Mouse (Mus musculus) heart, embryonic 11.5 days (tissue): ENCODE data around the gene Sync. TPM values are rescaled to one million over a fixed set of nuclear protein-coding genes. Genes with fewer than 3 reads are reported as not detected.

ENCODE experiments used
- ATAC-seq: fragments of 200-750 bp; cut with Nextera tagmentation; replicated peaks from 2 replicates; pipeline ENCODE4 v1.8.0; 2017; ENCODE audit warnings: moderate library complexity; ENCODE audit not compliant: insufficient number of reproducible peaks, low FRiP score, low TSS enrichment
- H3K27ac ChIP-seq: fragments of 300-500 bp; sonication (generic); 2 replicates; pipeline ENCODE4 v1.5.1; 2014; ENCODE audit warnings: mild to moderate bottlenecking, low read depth, low read length
- H3K27me3 ChIP-seq: fragments of 300-500 bp; sonication (generic); 2 replicates; pipeline ENCODE4 v1.6.1; 2014; ENCODE audit warnings: mild to moderate bottlenecking, low read length, mixed read lengths; ENCODE audit not compliant: control insufficient read depth, insufficient read depth
- H3K36me3 ChIP-seq: fragments of 300-500 bp; sonication (generic); 2 replicates; pipeline ENCODE4 v1.6.1; 2014; ENCODE audit warnings: mild to moderate bottlenecking, low read length, moderate library complexity, mixed read lengths; ENCODE audit not compliant: control insufficient read depth, insufficient read depth
- H3K4me1 ChIP-seq: fragments of 300-500 bp; sonication (generic); 2 replicates; pipeline ENCODE4 v1.6.1; 2014; ENCODE audit warnings: low read length; ENCODE audit not compliant: control insufficient read depth, insufficient read depth
- H3K4me2 ChIP-seq: fragments of 300-500 bp; sonication (generic); 2 replicates; pipeline ENCODE4 v1.6.1; 2014; ENCODE audit warnings: mild to moderate bottlenecking, moderate library complexity
- H3K4me3 ChIP-seq: fragments of 300-500 bp; sonication (generic); 2 replicates; pipeline ENCODE4 v1.5.1; 2014; ENCODE audit warnings: low read depth, low read length
- H3K9ac ChIP-seq: fragments of 300-500 bp; sonication (generic); 2 replicates; pipeline ENCODE4 v1.6.1; 2014; ENCODE audit warnings: mild to moderate bottlenecking, low read depth, low read length, moderate library complexity
- H3K9me3 ChIP-seq: fragments of 300-500 bp; sonication (generic); replicated peaks from 2 replicates; pipeline ENCODE4 v1.6.1; 2016; ENCODE audit warnings: low read length; ENCODE audit not compliant: control insufficient read depth
- WGBS: fragments of 180-500 bp; shearing (Covaris S2); extraction: QIAGEN DNeasy Blood & Tissue Kit; methylation state at CpG from one replicate; pipeline ENCODE4 v1.1.7; 2014; ENCODE audit not compliant: insufficient replicate concordance; 5-methylcytosine and 5-hydroxymethylcytosine counted together
- polyA plus RNA-seq: library from polyadenylated mRNA; unstranded; fragments of >200 nt; fragmentation: Nextera tagmentation; extraction: Ambion mirVana; gene quantifications from 2 replicates; pipeline ENCODE4 v1.2.1, GENCODE M21; 2014

Gene Sync
- polyA plus RNA-seq: 0.56 and 1.2 TPM in 2 replicates

- Histone ChIP-seq H3K36me3 (no peaks in the 10 kb centered on the region), H3K27me3 (peaks cover 14% of the 10 kb centered on the region), H3K4me1 (peaks cover 9% of the 10 kb centered on the region), H3K4me3 (peak within 1 kb of the TSS; percentile 52), H3K4me2 (peak within 1 kb of the TSS; percentile 96), H3K9ac (peak within 1 kb of the TSS; percentile 61), H3K27ac (no peak within 1 kb of the TSS), H3K9me3 (no peaks in the 10 kb centered on the region)
- WGBS: under 1% methylated on average over 46 of the region's 53 CpGs
- peak; percentile 24; the same call in 1 of the 2 replicates for ATAC-seq
Measured at GRCm38 (mm10) chr4:129287472-129287981, at the start of gene Sync. Gene Sync, plus strand, starts transcription at chr4:129287617.

- Histone ChIP-seq H3K9me3 (no peaks in the 10 kb centered on the region), H3K4me1 (peaks cover 20% of the 10 kb centered on the region), H3K36me3 (no peaks in the 10 kb centered on the region), H3K9ac (peak overlapping the region; percentile 16; the same call in 1 of the 2 replicates), H3K4me3 (peak overlapping the region; percentile 70), H3K27me3 (peaks cover 76% of the 10 kb centered on the region), H3K4me2 (peak overlapping the region; percentile 98), H3K27ac (no peak overlapping the region)
- WGBS: 7% methylated on average over 21 of the region's 21 CpGs
- no peak for ATAC-seq
Measured at GRCm38 (mm10) chr4:129237843-129238441, 49.5 kb upstream of the Sync start.

- H3K4me3 ChIP-seq: peak overlapping the region; percentile 70
- no peaks in the 10 kb centered on the region for H3K36me3 ChIP-seq
- H3K9ac ChIP-seq: peak overlapping the region; percentile 67
- H3K27ac ChIP-seq: no peak overlapping the region
- H3K4me2 ChIP-seq: peak overlapping the region; percentile 98
- peaks cover 20% of the 10 kb centered on the region for H3K4me1 ChIP-seq
- no peaks in the 10 kb centered on the region for H3K9me3 ChIP-seq
- no peak; the same call in 1 of the 2 replicates for ATAC-seq
- 1% methylated on average over 23 of the region's 23 CpGs for WGBS
- peaks cover 72% of the 10 kb centered on the region for H3K27me3 ChIP-seq
Measured at GRCm38 (mm10) chr4:129238579-129239016, 48.8 kb upstream of the Sync start.

- H3K27me3 ChIP-seq: peaks cover 75% of the 10 kb centered on the region
- peak overlapping the region; percentile 70 for H3K4me3 ChIP-seq
- 0% methylated on average over 19 of the region's 29 CpGs for WGBS
- H3K4me2 ChIP-seq: peak overlapping the region; percentile 98
- peaks cover 20% of the 10 kb centered on the region for H3K4me1 ChIP-seq
- H3K36me3 ChIP-seq: no peaks in the 10 kb centered on the region
- peak; percentile 82 for ATAC-seq
- H3K9me3 ChIP-seq: no peaks in the 10 kb centered on the region
- peak overlapping the region; percentile 67 for H3K9ac ChIP-seq
- no peak overlapping the region for H3K27ac ChIP-seq
Measured at GRCm38 (mm10) chr4:129239075-129239474, 48.3 kb upstream of the Sync start.

- Histone ChIP-seq H3K9me3 (no peaks in the 10 kb centered on the region), H3K4me1 (peaks cover 10% of the 10 kb centered on the region), H3K27ac (no peak overlapping the region), H3K4me2 (no peak overlapping the region), H3K27me3 (peaks cover 86% of the 10 kb centered on the region), H3K9ac (no peak overlapping the region), H3K36me3 (no peaks in the 10 kb centered on the region), H3K4me3 (no peak overlapping the region)
- ATAC-seq: no peak
- WGBS: 41% methylated on average over 7 of the region's 7 CpGs
Measured at GRCm38 (mm10) chr4:129241898-129242297, 45.5 kb upstream of the Sync start.

GRCm38 (mm10) chr4:129242327-129242726, 45.1 kb upstream of the Sync start:
- ATAC-seq: no peak
- Histone ChIP-seq H3K9me3 (no peaks in the 10 kb centered on the region), H3K4me2 (no peak overlapping the region), H3K4me1 (peaks cover 10% of the 10 kb centered on the region), H3K27me3 (peaks cover 86% of the 10 kb centered on the region), H3K9ac (no peak overlapping the region), H3K27ac (no peak overlapping the region), H3K4me3 (no peak overlapping the region), H3K36me3 (no peaks in the 10 kb centered on the region)
- 42% methylated on average over 4 of the region's 4 CpGs for WGBS

- no peak overlapping the region for H3K9ac ChIP-seq
- H3K27ac ChIP-seq: no peak overlapping the region
- no peaks in the 10 kb centered on the region for H3K36me3 ChIP-seq
- peaks cover 86% of the 10 kb centered on the region for H3K27me3 ChIP-seq
- no peak overlapping the region for H3K4me2 ChIP-seq
- H3K9me3 ChIP-seq: no peaks in the 10 kb centered on the region
- H3K4me1 ChIP-seq: peaks cover 10% of the 10 kb centered on the region
- 28% methylated on average over 4 of the region's 4 CpGs for WGBS
- no peak overlapping the region for H3K4me3 ChIP-seq
- no peak for ATAC-seq
Measured at GRCm38 (mm10) chr4:129242761-129243160, 44.7 kb upstream of the Sync start.

GRCm38 (mm10) chr4:129244802-129245201, 42.6 kb upstream of the Sync start:
- Histone ChIP-seq H3K27me3 (peaks cover 86% of the 10 kb centered on the region), H3K27ac (no peak overlapping the region), H3K4me3 (no peak overlapping the region), H3K9ac (no peak overlapping the region), H3K36me3 (no peaks in the 10 kb centered on the region), H3K4me2 (no peak overlapping the region), H3K4me1 (peaks cover 10% of the 10 kb centered on the region; the same call in 1 of the 2 replicates), H3K9me3 (no peaks in the 10 kb centered on the region)
- ATAC-seq: no peak
- WGBS: 54% methylated on average over 4 of the region's 4 CpGs
